Mouse (Mus musculus): Measurements from ENCODE around the gene Grid2.
"Not testable (repeated sequence)": the region's sequence is repeated elsewhere in the genome, so short reads cannot be mapped to it uniquely, and the experiment has no call there.

The Grid2 gene

GRCm38 (mm10) chr6:63255826-63256555, at the start of gene Grid2:
Grid2 (plus strand) TSS chr6:63255876.
- in situ Hi-C loops (cut with MboI, MseI), result no loop called here

GRCm38 (mm10) chr6:63250738-63251137, 4.9 kb upstream of the Grid2 start:
- in situ Hi-C loops (cut with MboI, MseI), result no loop called here

DNA sequence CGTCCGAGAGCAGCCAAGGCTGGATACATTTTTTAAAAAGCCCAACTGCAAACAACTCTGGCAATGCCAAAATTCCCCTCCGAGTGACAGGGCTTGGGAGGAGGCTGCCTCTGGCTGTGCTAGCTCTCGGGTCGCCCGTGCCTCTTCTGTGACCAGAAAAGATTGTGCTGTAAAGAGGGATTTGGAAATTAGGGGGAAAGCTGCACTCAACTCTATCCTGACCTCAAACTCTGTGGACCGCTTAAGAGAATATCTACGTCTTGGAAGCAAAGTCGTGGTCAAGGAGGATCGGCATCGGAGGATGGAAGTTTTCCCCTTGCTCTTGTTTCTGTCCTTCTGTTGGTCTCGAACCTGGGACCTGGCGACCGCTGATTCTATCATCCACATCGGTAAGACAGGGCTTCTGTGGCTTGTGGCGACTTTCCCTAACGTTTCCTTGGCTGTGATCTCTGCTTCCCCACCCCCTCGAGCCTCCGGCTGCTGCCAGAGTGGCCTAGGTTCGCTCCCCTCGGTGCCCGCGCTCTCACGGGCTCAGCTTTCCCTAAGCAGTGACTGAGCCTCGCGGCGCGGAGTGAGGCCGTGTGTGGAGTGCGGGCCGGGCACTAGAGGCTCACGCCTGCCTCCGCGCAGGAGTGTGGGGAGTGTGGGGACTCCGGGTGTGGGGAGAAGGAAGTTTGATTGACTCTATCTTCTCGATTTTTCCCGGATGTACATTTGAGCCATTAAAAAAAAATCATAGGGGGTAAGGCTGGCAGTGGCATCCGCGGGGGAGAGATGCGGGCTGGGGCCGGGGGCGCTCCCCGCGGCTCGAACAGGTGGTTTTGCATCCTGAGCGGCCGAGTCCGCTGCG, 1.1 kb downstream of the Grid2 start:
- in situ Hi-C loops (cut with MboI, MseI), result no loop called here

DNA sequence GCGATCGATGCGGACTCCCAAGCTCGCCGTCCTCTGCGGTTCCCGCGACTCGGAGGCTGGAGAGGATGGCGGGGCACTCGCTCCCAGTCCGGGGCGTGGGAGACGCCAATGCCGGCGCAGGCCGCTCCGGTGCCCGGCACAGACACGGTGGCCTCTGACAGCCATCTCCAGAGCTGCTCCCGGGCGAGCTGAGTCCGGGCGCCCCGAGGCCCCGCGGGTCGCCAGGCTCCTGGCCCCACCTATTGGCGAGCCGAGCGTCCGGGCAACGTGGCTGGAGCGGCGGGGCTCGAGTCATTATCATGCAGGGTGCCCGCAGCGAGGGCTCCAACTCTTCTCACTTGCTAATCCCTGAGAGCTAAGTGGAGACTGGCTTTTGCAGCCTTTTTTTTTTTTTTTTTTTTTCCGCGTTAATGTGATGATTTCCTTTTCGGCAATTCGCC, 1.8 kb downstream of the Grid2 start:
- in situ Hi-C loops (cut with MboI, MseI), result no loop called here

DNA sequence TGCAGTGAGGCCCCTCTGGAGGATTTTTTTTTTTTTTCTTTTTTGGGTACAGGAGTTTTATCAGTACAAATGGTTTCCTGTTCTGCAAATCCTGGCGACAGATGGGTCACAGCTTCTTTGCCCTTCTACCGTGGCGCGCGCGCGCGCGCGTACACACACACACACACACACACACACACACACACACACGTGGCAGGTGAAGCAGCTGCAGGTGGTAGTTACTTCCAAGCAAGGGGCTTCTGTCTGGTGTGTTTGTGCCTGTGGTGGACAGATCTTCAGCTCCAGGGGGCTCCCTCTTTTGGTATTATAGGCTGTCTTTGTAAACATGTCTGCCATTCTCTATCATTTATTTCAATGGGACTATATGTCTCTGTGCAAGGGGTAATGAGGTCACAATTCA, 2.2 kb downstream of the Grid2 start:
- in situ Hi-C loops (cut with MboI, MseI), result no loop called here

GRCm38 (mm10) chr6:63259764-63260163, 4.1 kb downstream of the Grid2 start:
- in situ Hi-C loops (cut with MboI, MseI), result no loop called here

GRCm38 (mm10) chr6:63284419-63284818, 28.7 kb downstream of the Grid2 start:
- in situ Hi-C loops (cut with MboI, MseI), result no loop called here

GRCm38 (mm10) chr6:63342438-63343004, 86.8 kb downstream of the Grid2 start:
- in situ Hi-C loops (cut with MboI, MseI), result no loop called here

- in situ Hi-C loops (cut with MboI, MseI), result no loop called here
Observed at GRCm38 (mm10) chr6:63347015-63347414, 91.3 kb downstream of the Grid2 start.

- in situ Hi-C loops (cut with MboI, MseI), result no loop called here
Observed at GRCm38 (mm10) chr6:63381061-63381611, 125.5 kb downstream of the Grid2 start.

GRCm38 (mm10) chr6:63401698-63402097, 146.0 kb downstream of the Grid2 start:
- in situ Hi-C loops (cut with MboI, MseI), result no loop called here

GRCm38 (mm10) chr6:63417534-63417933, 161.9 kb downstream of the Grid2 start:
- in situ Hi-C loops (cut with MboI, MseI), result no loop called here

DNA sequence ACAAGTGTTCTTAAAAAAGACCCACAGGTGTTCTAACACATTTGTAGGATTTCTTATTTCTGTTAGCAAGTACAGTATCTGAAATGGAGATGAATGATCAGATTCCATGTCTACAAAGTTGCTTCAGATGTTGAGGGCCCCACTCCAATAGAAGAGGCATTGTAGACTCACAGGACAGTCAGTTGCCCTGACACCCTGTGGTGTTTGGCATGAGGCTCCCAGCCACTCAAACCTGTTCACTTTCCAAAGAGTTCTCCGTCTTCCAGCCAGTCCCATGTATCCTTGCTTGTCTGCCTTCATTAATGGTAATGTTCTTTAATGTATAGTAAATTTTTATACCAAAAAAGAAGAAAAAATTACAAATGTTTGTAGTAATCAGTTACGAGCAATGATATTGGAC, 177.1 kb downstream of the Grid2 start:
- in situ Hi-C loops (cut with MboI, MseI), result no loop called here

DNA sequence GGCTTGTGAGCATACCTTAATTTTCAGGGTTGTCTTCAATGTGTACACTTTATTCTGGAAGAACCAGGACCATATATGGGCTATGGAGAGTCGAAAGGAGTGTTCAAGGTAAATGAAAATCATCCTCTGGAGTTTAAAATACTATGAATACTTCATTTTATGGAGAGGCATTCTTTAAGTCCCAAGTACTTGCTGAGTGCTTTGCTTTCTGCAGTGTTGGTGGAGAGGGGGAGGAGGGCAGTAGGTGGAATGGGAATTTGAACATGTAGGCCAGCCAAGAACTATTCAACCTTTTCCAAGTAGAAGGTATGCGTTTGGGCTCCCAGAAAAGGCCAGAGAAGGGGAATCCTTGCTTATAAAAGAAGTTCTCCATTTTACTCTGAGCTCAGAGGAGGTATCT, 192.5 kb downstream of the Grid2 start:
- in situ Hi-C loops (cut with MboI, MseI), result loop anchor here in 1 of 2 experiments (10.0 kb wide), 1 partner anchor 257 kb away; no protein-coding TSS in a partner anchor

GRCm38 (mm10) chr6:63482141-63482540, 226.5 kb downstream of the Grid2 start:
- in situ Hi-C loops (cut with MboI, MseI), result no loop called here

DNA sequence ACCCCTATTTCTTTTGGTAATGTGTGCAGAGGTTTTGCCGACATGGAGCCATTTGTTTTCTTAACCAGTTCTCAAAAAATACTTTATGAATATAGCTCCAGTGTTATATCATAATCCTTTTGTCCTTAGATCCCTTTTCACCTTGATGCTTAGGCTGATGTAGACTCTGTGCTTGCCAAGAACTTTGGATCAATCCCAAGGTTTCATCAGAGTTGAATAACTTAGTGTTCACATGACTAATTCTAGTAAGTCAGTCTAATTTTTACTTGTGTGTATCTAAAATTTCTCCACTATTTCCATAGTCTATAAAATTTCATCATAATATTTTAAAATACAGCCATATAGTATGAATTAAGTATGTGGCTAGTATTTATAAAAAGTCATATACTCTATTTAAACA, 259.3 kb downstream of the Grid2 start:
- in situ Hi-C loops (cut with MboI, MseI), result no loop called here

DNA sequence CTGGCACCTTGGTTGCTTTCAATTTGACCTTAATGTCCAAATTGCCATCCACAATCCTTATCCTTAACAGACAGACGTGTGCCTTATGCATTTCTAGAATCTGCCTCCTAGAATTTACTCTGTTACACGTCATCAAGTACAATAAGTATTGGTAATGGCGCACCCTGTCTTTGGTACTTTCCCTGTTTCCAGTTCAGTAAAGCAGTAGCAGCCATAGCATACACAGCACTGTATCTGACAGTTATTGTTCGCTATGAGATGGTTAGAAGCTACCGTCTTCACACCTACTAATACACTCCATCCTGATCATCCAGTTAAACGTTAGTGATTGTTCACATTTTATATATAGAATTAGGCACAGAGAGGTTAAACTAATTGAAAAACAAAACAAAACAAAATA, 260.3 kb downstream of the Grid2 start:
- in situ Hi-C loops (cut with MboI, MseI), result no loop called here

DNA sequence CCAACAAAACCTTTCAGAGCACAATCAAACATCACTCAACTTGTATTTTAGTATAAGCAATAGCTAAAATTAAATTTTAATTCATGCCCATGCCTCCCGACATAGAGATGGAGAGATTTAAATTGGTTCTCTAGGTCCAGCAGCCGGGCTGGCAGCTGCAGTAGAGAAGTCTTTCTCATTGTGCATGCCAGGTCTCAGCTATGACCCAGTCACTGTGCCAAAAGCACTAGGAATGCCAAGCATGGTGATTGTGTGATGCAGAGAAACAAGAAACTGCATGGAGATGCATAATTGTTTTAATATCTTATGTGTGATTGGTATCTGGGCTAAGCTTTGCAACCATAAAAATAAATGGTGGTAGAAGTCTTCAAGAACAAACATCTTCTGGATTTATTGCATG, 276.1 kb downstream of the Grid2 start:
- in situ Hi-C loops (cut with MboI, MseI), result loop anchor here in 1 of 2 experiments (10.0 kb wide), 1 partner anchor 403 kb away; no protein-coding TSS in a partner anchor

DNA sequence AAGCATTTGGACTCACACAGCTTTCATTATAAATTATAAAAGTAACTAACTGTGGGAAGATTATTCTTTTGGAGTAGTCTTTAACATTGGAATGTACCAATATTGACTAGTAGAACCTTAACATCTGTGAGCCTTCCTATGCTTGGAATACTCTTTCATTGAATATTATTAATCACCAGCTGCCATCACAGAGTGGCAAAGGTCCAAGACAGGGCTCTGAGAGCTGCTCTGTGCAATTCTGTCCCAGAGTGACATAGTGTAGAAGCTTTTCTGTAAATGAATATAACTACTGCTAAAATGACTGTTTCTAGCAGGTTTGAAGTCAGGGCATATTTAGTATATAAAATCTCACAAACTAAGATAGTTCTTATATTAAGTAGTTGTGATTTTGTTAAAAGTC, 277.2 kb downstream of the Grid2 start:
- in situ Hi-C loops (cut with MboI, MseI), result loop anchor here in 1 of 2 experiments (10.0 kb wide), 1 partner anchor 402 kb away; no protein-coding TSS in a partner anchor

DNA sequence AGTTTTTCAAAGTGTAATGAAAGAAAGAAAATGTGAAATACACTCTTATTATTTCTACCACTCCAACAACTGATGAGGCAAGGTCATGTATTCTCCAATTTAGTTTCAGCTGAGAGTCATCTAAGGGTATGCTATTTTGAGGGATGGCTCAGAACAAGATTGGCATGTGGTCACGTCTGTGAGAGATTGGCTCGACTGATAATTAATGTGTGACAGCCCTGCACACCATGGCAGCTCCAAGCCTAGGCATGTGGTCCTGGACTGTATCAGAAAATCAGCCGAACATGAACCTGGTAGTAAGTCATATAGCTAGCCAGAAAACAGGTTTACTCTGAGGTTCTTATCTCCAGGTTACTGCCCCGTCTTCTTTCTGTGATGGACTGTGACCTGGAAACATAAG, 292.1 kb downstream of the Grid2 start:
- in situ Hi-C loops (cut with MboI, MseI), result no loop called here

GRCm38 (mm10) chr6:63568741-63569140, 313.1 kb downstream of the Grid2 start:
- in situ Hi-C loops (cut with MboI, MseI), result not testable (repeated sequence)

GRCm38 (mm10) chr6:63590681-63591080, 335.0 kb downstream of the Grid2 start:
- in situ Hi-C loops (cut with MboI, MseI), result no loop called here

Measured in T-helper 17 cell (primary cell).